Mouse (Mus musculus) adrenal gland (tissue): ENCODE measurements around the gene Gm9833.

ENCODE experiments used
- intact Hi-C: fragments of 180-260 bp; cut with DNase I; formaldehyde crosslinking; loops from one replicate; pipeline ENCODE4 v1.15.1; 2025

Gm9833 gene

DNA sequence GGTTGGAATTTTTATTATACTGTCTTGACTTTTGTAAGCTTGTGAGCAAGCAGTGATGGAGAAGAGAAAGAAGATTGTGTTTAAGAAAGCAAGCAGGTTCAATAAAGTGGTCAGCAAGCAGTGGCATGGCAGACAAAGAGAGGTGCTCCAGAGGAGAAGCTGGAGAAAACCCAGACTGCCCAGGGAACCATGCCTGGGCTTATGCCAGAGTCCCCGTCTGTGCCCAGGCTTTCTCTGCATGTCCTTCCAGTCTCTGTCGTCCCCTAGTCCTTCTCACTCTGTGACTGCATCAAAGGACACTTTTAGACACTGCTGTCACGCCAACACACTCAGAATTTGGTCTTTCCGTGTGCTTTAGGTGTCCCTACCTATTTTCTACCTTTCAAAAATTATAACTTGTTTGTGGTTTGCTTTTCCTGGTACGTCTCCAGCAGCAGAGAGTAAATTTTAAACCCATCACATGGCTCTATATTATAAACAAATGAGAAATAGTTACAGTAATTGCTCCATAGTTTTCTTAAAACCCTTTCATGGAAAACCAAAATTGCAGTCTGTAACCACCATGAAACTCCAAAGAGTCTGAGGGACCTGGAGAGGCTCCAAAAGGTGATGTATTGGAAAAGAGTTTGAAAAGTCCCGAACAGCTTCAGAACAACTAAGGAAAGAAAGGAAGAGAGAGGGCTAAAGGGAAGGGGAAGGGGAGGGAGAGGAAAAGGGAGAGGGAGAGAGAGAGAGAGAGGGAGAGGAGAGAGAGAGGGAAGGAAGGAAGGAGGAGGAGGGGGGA lies 34.2 kb downstream of the Gm9833 start:
- intact Hi-C loops, result no loop called here

- intact Hi-C loops, result no loop called here
Measured at GRCm38 (mm10) chr3:10123615-10124014, 35.7 kb downstream of the Gm9833 start.

- intact Hi-C loops, result no loop called here
Measured at GRCm38 (mm10) chr3:10124071-10124470, 36.2 kb downstream of the Gm9833 start.

- intact Hi-C loops, result no loop called here
Measured at GRCm38 (mm10) chr3:10125301-10125700, 37.4 kb downstream of the Gm9833 start.

DNA sequence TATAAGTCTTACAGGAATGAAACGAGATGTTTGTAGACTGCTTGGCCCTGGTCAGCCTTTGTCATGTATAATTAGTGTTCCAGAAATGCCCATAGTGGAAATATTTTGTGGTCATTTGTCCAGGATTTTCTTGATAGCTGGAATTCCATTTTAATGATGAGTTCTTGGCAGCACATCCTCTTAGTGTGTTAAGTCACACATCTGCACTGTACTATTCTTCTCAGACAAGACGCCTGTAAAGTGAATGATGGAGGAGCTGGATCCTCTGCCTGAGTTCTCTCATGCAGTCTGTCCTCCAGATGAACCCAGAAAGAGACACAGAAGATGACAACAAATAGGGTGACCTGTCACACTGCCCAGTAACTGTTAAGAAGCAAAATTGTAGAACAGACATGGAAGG lies 38.1 kb downstream of the Gm9833 start:
- intact Hi-C loops, result no loop called here

GRCm38 (mm10) chr3:10126502-10126901 lies 38.6 kb downstream of the Gm9833 start:
- intact Hi-C loops, result no loop called here

GRCm38 (mm10) chr3:10126952-10127351 lies 39.0 kb downstream of the Gm9833 start:
- intact Hi-C loops, result no loop called here

DNA sequence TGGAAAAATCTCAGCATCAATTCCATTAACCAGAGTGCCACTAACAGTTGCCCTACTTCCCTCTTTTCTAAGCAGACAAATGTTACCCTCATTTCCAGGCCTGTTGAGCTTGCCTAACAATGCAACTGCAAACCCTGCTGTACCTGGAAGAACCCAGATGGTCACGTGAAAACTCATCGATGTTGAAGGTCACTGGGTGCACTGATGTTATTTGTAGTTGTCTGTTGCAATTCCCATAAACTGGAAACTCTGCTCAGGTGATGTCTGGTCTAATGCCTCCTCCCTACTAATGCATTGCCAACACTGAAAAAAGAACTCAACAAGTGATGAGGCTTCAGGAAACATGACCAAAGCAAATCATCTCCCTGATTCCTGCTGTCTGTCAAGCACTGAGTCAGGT lies 39.6 kb downstream of the Gm9833 start:
- intact Hi-C loops, result no loop called here
